Mouse (Mus musculus) heart, adult 18-20 months (tissue): Measurements from ENCODE around the gene Ston2. TPM values are rescaled to one million over a fixed set of nuclear protein-coding genes. Genes with fewer than 3 reads are reported as not detected.
"Not testable (repeated sequence)": the region's sequence is repeated elsewhere in the genome, so short reads cannot be mapped to it uniquely, and the experiment has no call there.

Source experiments
- DNase-seq, 2 experiments: peaks; one replicate each; pipeline ENCODE4 v3.0.0; 2021 to 2022; ENCODE audit warnings: mixed read lengths in 1 of 2
- total RNA-seq, 2 experiments: library from RNA; stranded (reverse); gene quantifications; 2 replicates each; pipeline ENCODE4 v1.2.3; 2021

The Ston2 gene
- total RNA-seq, 2 experiments from 2014 or later, result 4.7 to 5.9 TPM

- no peak for DNase-seq
Observed at GRCm38 (mm10) chr12:91749543-91750184, 38.5 kb downstream of the Ston2 start.

GRCm38 (mm10) chr12:91748241-91748865 is 39.8 kb downstream of the Ston2 start:
- DNase-seq, result peak in 1 of 2 experiments; percentile 43

GRCm38 (mm10) chr12:91746839-91747238 is 41.3 kb downstream of the Ston2 start:
- not testable (repeated sequence) for DNase-seq

- DNase-seq, result peak in 1 of 2 experiments; percentile 28
Observed at GRCm38 (mm10) chr12:91745758-91746290, 42.4 kb downstream of the Ston2 start.

- DNase-seq, result no peak
Observed at GRCm38 (mm10) chr12:91744091-91744490, 44.1 kb downstream of the Ston2 start.

- no peak for DNase-seq
Observed at GRCm38 (mm10) chr12:91742916-91743315, 45.3 kb downstream of the Ston2 start.

- DNase-seq, result no peak
Observed at GRCm38 (mm10) chr12:91738381-91738780, 49.8 kb downstream of the Ston2 start.

GRCm38 (mm10) chr12:91736221-91736980 is 51.8 kb downstream of the Ston2 start:
- DNase-seq, result peak in 1 of 2 experiments; percentile 28

- DNase-seq, result no peak
Observed at GRCm38 (mm10) chr12:91734246-91735027, 53.8 kb downstream of the Ston2 start.

GRCm38 (mm10) chr12:91732729-91733448 is 55.3 kb downstream of the Ston2 start:
- peak in 1 of 2 experiments; percentile 45 for DNase-seq

GRCm38 (mm10) chr12:91726202-91726601 is 62.0 kb downstream of the Ston2 start:
- DNase-seq, result no peak

GRCm38 (mm10) chr12:91723912-91724311 is 64.3 kb downstream of the Ston2 start:
- no peak for DNase-seq

GRCm38 (mm10) chr12:91719134-91719533 is 69.1 kb downstream of the Ston2 start:
- DNase-seq, result peak in 1 of 2 experiments; percentile 14

- DNase-seq, result no peak
Observed at GRCm38 (mm10) chr12:91715686-91716085, 72.5 kb downstream of the Ston2 start.

- no peak for DNase-seq
Observed at GRCm38 (mm10) chr12:91713358-91713757, 74.8 kb downstream of the Ston2 start.

GRCm38 (mm10) chr12:91711655-91712054 is 76.5 kb downstream of the Ston2 start:
- peak in 1 of 2 experiments; percentile 11 for DNase-seq

GRCm38 (mm10) chr12:91710876-91711275 is 77.3 kb downstream of the Ston2 start:
- DNase-seq, result peak in 1 of 2 experiments; percentile 6

GRCm38 (mm10) chr12:91709634-91710033 is 78.6 kb downstream of the Ston2 start:
- no peak for DNase-seq

GRCm38 (mm10) chr12:91709232-91709631 is 79.0 kb downstream of the Ston2 start:
- DNase-seq, result no peak

GRCm38 (mm10) chr12:91707807-91708206 is 80.4 kb downstream of the Ston2 start:
- no peak for DNase-seq

GRCm38 (mm10) chr12:91703533-91703932 is 84.7 kb downstream of the Ston2 start:
- DNase-seq, result no peak
